Mouse (Mus musculus) lung, embryonic 14.5 days (tissue): ENCODE data around the gene Csnk2a1. TPM values are rescaled to one million over a fixed set of nuclear protein-coding genes. Genes with fewer than 3 reads are reported as not detected.

Experiments
- ATAC-seq: fragments of 200-750 bp; cut with Nextera tagmentation; 2 replicates; pipeline ENCODE4 v1.8.0; 2017; ENCODE audit warnings: mild to moderate bottlenecking, moderate TSS enrichment, moderate library complexity; ENCODE audit not compliant: insufficient read depth
- DNase-seq: peaks from one replicate; pipeline ENCODE4 v3.0.0-alpha.2; 2015
- H3K27ac ChIP-seq: fragments of 300-500 bp; sonication (generic); 2 replicates; pipeline ENCODE4 v1.5.1; 2014; ENCODE audit warnings: low read depth, mild to moderate bottlenecking, moderate library complexity
- H3K27me3 ChIP-seq: fragments of 300-500 bp; sonication (generic); 2 replicates; pipeline ENCODE4 v1.6.1; 2014; ENCODE audit warnings: low read length, control low read depth; ENCODE audit not compliant: insufficient read depth
- H3K36me3 ChIP-seq: fragments of 300-500 bp; sonication (generic); 2 replicates; pipeline ENCODE4 v1.6.1; 2014; ENCODE audit warnings: control low read depth; ENCODE audit not compliant: insufficient read depth
- H3K4me1 ChIP-seq: fragments of 300-500 bp; sonication (generic); 2 replicates; pipeline ENCODE4 v1.6.1; 2014; ENCODE audit warnings: antibody characterized with exemption, control low read depth; ENCODE audit not compliant: insufficient read depth
- H3K4me2 ChIP-seq: fragments of 300-500 bp; sonication (generic); 2 replicates; pipeline ENCODE4 v1.6.1; 2014; ENCODE audit warnings: mild to moderate bottlenecking
- H3K4me3 ChIP-seq: fragments of 300-500 bp; sonication (generic); 2 replicates; pipeline ENCODE4 v1.5.1; 2014; ENCODE audit warnings: low read depth, low read length
- H3K9ac ChIP-seq: fragments of 300-500 bp; sonication (generic); 2 replicates; pipeline ENCODE4 v1.6.1; 2014
- H3K9me3 ChIP-seq: fragments of 300-500 bp; sonication (generic); 2 replicates; pipeline ENCODE4 v1.6.1; 2016; ENCODE audit warnings: low read depth, low read length, control low read depth
- CTCF ChIP-seq: IDR thresholded peaks from 2 replicates; pipeline ENCODE4 v1.5.1; 2016; ENCODE audit warnings: antibody characterized with exemption, low read depth
- WGBS: fragments of 180-500 bp; shearing (Covaris S2); extraction: QIAGEN DNeasy Blood & Tissue Kit; methylation state at CpG from one replicate; pipeline ENCODE4 v1.1.7; 2014; 5-methylcytosine and 5-hydroxymethylcytosine counted together
- polyA plus RNA-seq: library from polyadenylated mRNA; unstranded; fragments of >200 nt; fragmentation: Nextera tagmentation; extraction: Ambion mirVana; gene quantifications from 2 replicates; pipeline ENCODE4 v1.2.1, GENCODE M21; 2014

Gene Csnk2a1
- polyA plus RNA-seq, 1 experiment from 2014 or later: 97.1 TPM

- no peak overlapping the region for H3K4me2 ChIP-seq
- no peaks in the 10 kb centered on the region for H3K4me1 ChIP-seq
- no peak for DNase-seq
- 68% methylated on average over 2 of the region's 2 CpGs for WGBS
- H3K4me3 ChIP-seq: no peak overlapping the region
- no peak overlapping the region for H3K9ac ChIP-seq
- TF ChIP-seq CTCF: no peak
- H3K9me3 ChIP-seq: no peaks in the 10 kb centered on the region
- H3K27ac ChIP-seq: no peak overlapping the region
- no peaks in the 10 kb centered on the region for H3K27me3 ChIP-seq
- ATAC-seq: no peak
- peaks cover 46% of the 10 kb centered on the region for H3K36me3 ChIP-seq
Measured at GRCm38 (mm10) chr2:152302862-152303261, 76.2 kb downstream of the Csnk2a1 start.

- 61% methylated on average over 5 of the region's 5 CpGs for WGBS
- Histone ChIP-seq H3K27ac (no peak overlapping the region), H3K27me3 (no peaks in the 10 kb centered on the region), H3K4me3 (no peak overlapping the region), H3K4me1 (no peaks in the 10 kb centered on the region), H3K9ac (no peak overlapping the region), H3K36me3 (peaks cover 56% of the 10 kb centered on the region), H3K4me2 (no peak overlapping the region), H3K9me3 (no peaks in the 10 kb centered on the region)
- no peak for TF ChIP-seq CTCF
- no peak for ATAC-seq
- no peak for DNase-seq
Measured at GRCm38 (mm10) chr2:152303781-152304180, 77.1 kb downstream of the Csnk2a1 start.

- Histone ChIP-seq H3K9ac (no peak overlapping the region), H3K27ac (no peak overlapping the region), H3K4me2 (no peak overlapping the region), H3K9me3 (no peaks in the 10 kb centered on the region), H3K4me1 (no peaks in the 10 kb centered on the region), H3K36me3 (peaks cover 73% of the 10 kb centered on the region), H3K4me3 (no peak overlapping the region), H3K27me3 (no peaks in the 10 kb centered on the region)
- DNase-seq (no peak), ATAC-seq (no peak)
- TF ChIP-seq CTCF: no peak
- 86% methylated on average over 6 of the region's 6 CpGs for WGBS
Measured at GRCm38 (mm10) chr2:152305480-152305879, 78.8 kb downstream of the Csnk2a1 start.

- H3K27me3 ChIP-seq: no peaks in the 10 kb centered on the region
- ATAC-seq (no peak), DNase-seq (no peak)
- TF ChIP-seq CTCF: no peak
- WGBS: 83% methylated on average over 3 of the region's 3 CpGs
- no peaks in the 10 kb centered on the region for H3K4me1 ChIP-seq
- H3K9ac ChIP-seq: no peak overlapping the region
- H3K36me3 ChIP-seq: peaks cover 87% of the 10 kb centered on the region
- no peak overlapping the region for H3K4me3 ChIP-seq
- no peak overlapping the region for H3K4me2 ChIP-seq
- H3K9me3 ChIP-seq: no peaks in the 10 kb centered on the region
- H3K27ac ChIP-seq: no peak overlapping the region
Measured at GRCm38 (mm10) chr2:152307186-152307585, 80.5 kb downstream of the Csnk2a1 start.

GRCm38 (mm10) chr2:152312996-152313395, 86.4 kb downstream of the Csnk2a1 start:
- no peak overlapping the region for H3K27ac ChIP-seq
- H3K36me3 ChIP-seq: peaks cover 99% of the 10 kb centered on the region
- no peak overlapping the region for H3K4me2 ChIP-seq
- no peak for TF ChIP-seq CTCF
- no peak overlapping the region for H3K9ac ChIP-seq
- H3K4me1 ChIP-seq: no peaks in the 10 kb centered on the region
- H3K9me3 ChIP-seq: no peaks in the 10 kb centered on the region
- no peaks in the 10 kb centered on the region for H3K27me3 ChIP-seq
- no peak for DNase-seq
- 59% methylated on average over 7 of the region's 7 CpGs for WGBS
- H3K4me3 ChIP-seq: no peak overlapping the region
- no peak for ATAC-seq

- no peaks in the 10 kb centered on the region for H3K9me3 ChIP-seq
- DNase-seq: no peak
- H3K4me2 ChIP-seq: no peak overlapping the region
- H3K27me3 ChIP-seq: no peaks in the 10 kb centered on the region
- no peak for ATAC-seq
- no peak overlapping the region for H3K9ac ChIP-seq
- peaks cover 99% of the 10 kb centered on the region for H3K36me3 ChIP-seq
- H3K27ac ChIP-seq: no peak overlapping the region
- WGBS: 88% methylated on average over 6 of the region's 6 CpGs
- no peak overlapping the region for H3K4me3 ChIP-seq
- H3K4me1 ChIP-seq: no peaks in the 10 kb centered on the region
- TF ChIP-seq CTCF: no peak
Measured at GRCm38 (mm10) chr2:152313926-152314325, 87.3 kb downstream of the Csnk2a1 start.

- Histone ChIP-seq H3K36me3 (peaks cover 99% of the 10 kb centered on the region), H3K27ac (no peak overlapping the region), H3K4me2 (no peak overlapping the region), H3K27me3 (no peaks in the 10 kb centered on the region), H3K9me3 (no peaks in the 10 kb centered on the region), H3K4me1 (no peaks in the 10 kb centered on the region), H3K4me3 (no peak overlapping the region), H3K9ac (no peak overlapping the region)
- no peak for ATAC-seq
- WGBS: 78% methylated on average over 6 of the region's 6 CpGs
- no peak for TF ChIP-seq CTCF
- DNase-seq: no peak
Measured at GRCm38 (mm10) chr2:152317054-152317453, 90.4 kb downstream of the Csnk2a1 start.

GRCm38 (mm10) chr2:152321558-152321957, 94.9 kb downstream of the Csnk2a1 start:
- 86% methylated on average over 5 of the region's 5 CpGs for WGBS
- no peak for ATAC-seq
- peaks cover 98% of the 10 kb centered on the region for H3K36me3 ChIP-seq

More at GRCm38 (mm10) chr2:152321558-152321957, 94.9 kb downstream of the Csnk2a1 start:
- H3K27me3 ChIP-seq: no peaks in the 10 kb centered on the region
- no peak overlapping the region for H3K27ac ChIP-seq
- no peaks in the 10 kb centered on the region for H3K9me3 ChIP-seq
- H3K4me1 ChIP-seq: no peaks in the 10 kb centered on the region
- H3K4me2 ChIP-seq: no peak overlapping the region
- DNase-seq: no peak
- TF ChIP-seq CTCF: no peak
- H3K9ac ChIP-seq: no peak overlapping the region
- no peak overlapping the region for H3K4me3 ChIP-seq
